Mouse (Mus musculus) right cerebral cortex, postnatal 25 days (tissue): ENCODE measurements at regions not wholly inside any gene's neighbourhood (a gene's known extent, or its start where the extent isn't known, plus 50 kb on each side); places are given as distances from the start of the nearest gene placed in this dataset.

ENCODE experiments used
- DNase-seq: peaks from one replicate; pipeline ENCODE4 v3.0.0; 2022

DNA sequence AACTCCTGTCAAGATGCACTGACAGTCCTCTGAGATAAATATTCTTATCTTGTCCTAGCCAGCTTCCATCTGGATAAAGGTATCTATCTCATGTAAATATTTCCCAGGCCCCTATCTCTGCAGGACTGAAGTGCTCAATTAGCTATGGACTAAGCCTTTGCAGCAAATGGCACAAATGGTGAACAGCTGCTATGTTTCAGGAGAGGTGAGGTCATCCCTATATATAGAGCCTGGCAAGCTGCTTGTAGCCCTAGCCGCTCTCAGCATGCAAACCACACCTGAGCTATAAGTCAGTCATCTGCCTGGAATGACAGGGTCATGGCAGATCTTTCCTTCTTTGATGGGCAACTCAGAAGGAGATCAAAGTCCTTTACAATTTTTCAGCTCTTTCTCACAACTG, 294.9 kb upstream of the Agtr1b start:
- peak; percentile 10 for DNase-seq

DNA sequence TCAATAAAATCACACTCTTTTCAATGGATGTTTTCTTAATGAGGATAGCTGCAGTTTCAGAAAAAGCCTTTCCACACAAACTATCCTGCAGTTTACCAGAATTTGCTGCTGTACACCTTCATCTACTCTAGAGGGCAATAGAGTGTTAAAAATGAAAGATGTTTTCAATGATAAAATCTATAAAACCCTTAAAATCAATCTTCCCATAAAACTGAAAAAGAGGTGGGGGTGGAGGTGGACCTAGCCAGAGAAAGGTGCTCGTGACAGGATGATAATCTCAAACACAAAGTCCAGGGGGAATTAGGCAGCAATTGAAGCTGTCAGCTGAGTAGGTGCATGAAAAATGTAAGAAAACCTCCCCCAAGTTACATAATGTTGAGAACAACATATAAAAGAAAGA, 288.4 kb upstream of the Agtr1b start:
- DNase-seq, result peak; percentile 11
